In the genomic region with DNA sequence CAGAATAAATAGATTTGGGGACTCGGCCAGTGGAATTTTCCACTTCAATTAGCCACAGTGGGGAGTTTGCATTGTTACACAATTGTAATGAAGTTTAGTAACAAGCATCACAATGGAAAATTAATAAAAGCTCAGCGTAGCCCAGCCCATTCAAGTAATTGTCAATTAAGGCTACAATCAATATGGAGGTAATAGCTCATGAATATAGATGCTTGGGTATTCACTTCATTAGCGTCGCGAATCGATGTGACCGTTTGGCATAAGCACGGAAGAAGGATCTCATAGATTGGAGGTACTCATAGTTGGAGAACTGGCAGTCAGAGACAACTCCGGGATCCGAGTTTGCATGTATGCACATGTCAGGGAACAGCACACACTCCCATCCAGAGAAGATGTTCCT, we compare ENCODE assay signal across 19 mouse cellular contexts.
DNase-seq lines count a peak whose midpoint lies in the region; ATAC-seq and TF ChIP-seq lines count a peak whose summit lies in the region.
"Had no signal": no experiment of that assay in that cellular context is flagged by ENCODE, and none has a peak within 500 bp of the region (broad histone marks: within the 10 kb centered on the region; RNA-seq: fewer than 3 reads in every experiment).

No protein-coding gene starts in this region.

- no peaks in the 10 kb centered on the region for H3K36me3 ChIP-seq in midbrain, embryonic 11.5 days (ENCODE audit: control insufficient read depth, insufficient read depth, low read length)
- H3K36me3 ChIP-seq in midbrain, embryonic 14.5 days (ENCODE audit: control insufficient read depth, insufficient read depth, low read length) = no peaks in the 10 kb centered on the region
- H3K36me3 ChIP-seq in forebrain, embryonic 14.5 days (ENCODE audit: control insufficient read depth, insufficient read depth, low read length) = no peaks in the 10 kb centered on the region
- no peaks in the 10 kb centered on the region for H3K36me3 ChIP-seq in hindbrain, embryonic 12.5 days
- no peaks in the 10 kb centered on the region for H3K36me3 ChIP-seq in neural tube, embryonic 15.5 days
- H3K36me3 ChIP-seq in intestine, postnatal 0 days (ENCODE audit: control insufficient read depth, insufficient read depth) = no peaks in the 10 kb centered on the region
- H3K36me3 ChIP-seq: embryonic facial prominence, embryonic 13.5 days; intestine, embryonic 15.5 days; limb, embryonic 12.5 days; liver, embryonic 13.5 days; lung, embryonic 15.5 days; stomach, embryonic 15.5 days had no signal

- H3K9ac ChIP-seq in midbrain, embryonic 11.5 days (ENCODE audit: low read length) = no peak overlapping the region
- no peak overlapping the region for H3K9ac ChIP-seq in midbrain, embryonic 14.5 days (replicated peaks; ENCODE audit: low read length)
- H3K9ac ChIP-seq in forebrain, embryonic 14.5 days (ENCODE audit: low read length) = no peak overlapping the region
- no peak overlapping the region for H3K9ac ChIP-seq in hindbrain, embryonic 12.5 days
- no peak overlapping the region for H3K9ac ChIP-seq in neural tube, embryonic 15.5 days (replicated peaks)
- H3K9ac ChIP-seq in intestine, postnatal 0 days (ENCODE audit: low read depth, low read length) = no peak overlapping the region
- H3K9ac ChIP-seq: embryonic facial prominence, embryonic 13.5 days; intestine, embryonic 15.5 days; limb, embryonic 12.5 days; liver, embryonic 13.5 days; lung, embryonic 15.5 days; stomach, embryonic 15.5 days had no signal

- H3K27me3 ChIP-seq in midbrain, embryonic 11.5 days (ENCODE audit: control insufficient read depth, insufficient read depth, low read length) = no peaks in the 10 kb centered on the region
- no peaks in the 10 kb centered on the region for H3K27me3 ChIP-seq in midbrain, embryonic 14.5 days (ENCODE audit: control insufficient read depth, insufficient read depth, low read length)
- H3K27me3 ChIP-seq in forebrain, embryonic 14.5 days (replicated peaks; ENCODE audit: control insufficient read depth, insufficient read depth, low read length) = no peaks in the 10 kb centered on the region
- no peaks in the 10 kb centered on the region for H3K27me3 ChIP-seq in hindbrain, embryonic 12.5 days
- no peaks in the 10 kb centered on the region for H3K27me3 ChIP-seq in neural tube, embryonic 15.5 days (replicated peaks)
- no peaks in the 10 kb centered on the region for H3K27me3 ChIP-seq in intestine, postnatal 0 days (replicated peaks; ENCODE audit: control insufficient read depth, insufficient read depth, low read length)
- H3K27me3 ChIP-seq: embryonic facial prominence, embryonic 13.5 days; intestine, embryonic 15.5 days; limb, embryonic 12.5 days; liver, embryonic 13.5 days; lung, embryonic 15.5 days; stomach, embryonic 15.5 days had no signal

- peaks cover 5% of the 10 kb centered on the region; the same call in 1 of the 2 replicates for H3K4me1 ChIP-seq in midbrain, embryonic 11.5 days (ENCODE audit: control insufficient read depth, insufficient read depth, low read length)
- H3K4me1 ChIP-seq in midbrain, embryonic 14.5 days (ENCODE audit: control insufficient read depth, insufficient read depth, low read length) = peaks cover 17% of the 10 kb centered on the region
- peaks cover 19% of the 10 kb centered on the region for H3K4me1 ChIP-seq in forebrain, embryonic 14.5 days (ENCODE audit: control insufficient read depth, insufficient read depth, low read length)
- H3K4me1 ChIP-seq in hindbrain, embryonic 12.5 days = peaks cover 22% of the 10 kb centered on the region
- peaks cover 21% of the 10 kb centered on the region for H3K4me1 ChIP-seq in neural tube, embryonic 15.5 days
- no peaks in the 10 kb centered on the region; the same call in 1 of the 2 replicates for H3K4me1 ChIP-seq in intestine, postnatal 0 days (replicated peaks; ENCODE audit: control insufficient read depth, insufficient read depth, low read length)
- H3K4me1 ChIP-seq: intestine, embryonic 15.5 days; liver, embryonic 13.5 days; stomach, embryonic 15.5 days had no signal

- TF ChIP-seq CTCF in intestine, postnatal 0 days (IDR thresholded peaks at IDR 0.05; ENCODE audit: low read depth) = no peak

- intact Hi-C loops in heart, postnatal 10 days (cut with DNase I) = no loop called here

- ATAC-seq in midbrain, embryonic 11.5 days (ENCODE audit: low FRiP score) = no peak
- no peak for ATAC-seq in midbrain, embryonic 14.5 days (ENCODE audit: low FRiP score, low TSS enrichment)
- ATAC-seq in forebrain, embryonic 14.5 days = peak; percentile 43; the same call in 1 of the 2 replicates
- peak; percentile 65 for ATAC-seq in hindbrain, embryonic 12.5 days (ENCODE audit: low FRiP score)
- ATAC-seq in neural tube, embryonic 15.5 days (ENCODE audit: low FRiP score) = no peak; the same call in 1 of the 2 replicates
- no peak for ATAC-seq in intestine, postnatal 0 days
- ATAC-seq: intestine, embryonic 15.5 days had no signal

- H3K27ac ChIP-seq in midbrain, embryonic 11.5 days (ENCODE audit: low read depth, low read length) = no peak overlapping the region
- H3K27ac ChIP-seq in midbrain, embryonic 14.5 days (replicated peaks; ENCODE audit: low read depth, low read length) = no peak overlapping the region
- no peak overlapping the region for H3K27ac ChIP-seq in forebrain, embryonic 14.5 days (ENCODE audit: low read depth, low read length)
- peak overlapping the region; percentile 66 for H3K27ac ChIP-seq in hindbrain, embryonic 12.5 days
- no peak overlapping the region for H3K27ac ChIP-seq in neural tube, embryonic 15.5 days (replicated peaks)
- H3K27ac ChIP-seq in intestine, postnatal 0 days (ENCODE audit: low read depth, low read length) = no peak overlapping the region
- H3K27ac ChIP-seq: embryonic facial prominence, embryonic 13.5 days; intestine, embryonic 15.5 days; layer of hippocampus, adult 2 months; limb, embryonic 12.5 days; liver, embryonic 13.5 days; lung, embryonic 15.5 days; stomach, embryonic 15.5 days had no signal

- no peak overlapping the region for H3K4me3 ChIP-seq in midbrain, embryonic 11.5 days (ENCODE audit: low read depth, low read length)
- no peak overlapping the region for H3K4me3 ChIP-seq in midbrain, embryonic 14.5 days (replicated peaks; ENCODE audit: low read depth, low read length)
- H3K4me3 ChIP-seq in forebrain, embryonic 14.5 days (ENCODE audit: low read depth, low read length) = no peak overlapping the region
- H3K4me3 ChIP-seq in hindbrain, embryonic 12.5 days = no peak overlapping the region
- no peak overlapping the region for H3K4me3 ChIP-seq in neural tube, embryonic 15.5 days (replicated peaks)
- H3K4me3 ChIP-seq in intestine, postnatal 0 days (ENCODE audit: low read depth, low read length) = no peak overlapping the region
- H3K4me3 ChIP-seq: embryonic facial prominence, embryonic 13.5 days; intestine, embryonic 15.5 days; layer of hippocampus, adult 2 months; limb, embryonic 12.5 days; liver, embryonic 13.5 days; lung, embryonic 15.5 days; stomach, embryonic 15.5 days had no signal

- DNase-seq in midbrain, embryonic 11.5 days (ENCODE audit: low spot score, missing footprints) = peak; percentile 81
- DNase-seq in midbrain, embryonic 14.5 days = no peak
- peak; percentile 61 for DNase-seq in forebrain, embryonic 14.5 days (ENCODE audit: low spot score)
- no peak for DNase-seq in layer of hippocampus, adult 9-10 months (ENCODE audit: low spot score)
- no peak for DNase-seq in heart, postnatal 10 days
- DNase-seq: cerebellum, postnatal 25 days; gastrocnemius, postnatal 14 days; heart, postnatal 14 days; liver, embryonic 13.5 days; thymus, adult 2 months had no signal

- no peaks in the 10 kb centered on the region for H3K9me3 ChIP-seq in midbrain, embryonic 11.5 days (ENCODE audit: control insufficient read depth, low read length)
- no peaks in the 10 kb centered on the region for H3K9me3 ChIP-seq in midbrain, embryonic 14.5 days (ENCODE audit: control insufficient read depth, low read length)
- H3K9me3 ChIP-seq in forebrain, embryonic 14.5 days (replicated peaks; ENCODE audit: control insufficient read depth, low read length) = no peaks in the 10 kb centered on the region
- H3K9me3 ChIP-seq in hindbrain, embryonic 12.5 days (replicated peaks) = no peaks in the 10 kb centered on the region
- no peaks in the 10 kb centered on the region for H3K9me3 ChIP-seq in neural tube, embryonic 15.5 days (replicated peaks)
- no peaks in the 10 kb centered on the region for H3K9me3 ChIP-seq in intestine, postnatal 0 days (ENCODE audit: control insufficient read depth)
- H3K9me3 ChIP-seq: embryonic facial prominence, embryonic 13.5 days; intestine, embryonic 15.5 days; limb, embryonic 12.5 days; liver, embryonic 13.5 days; lung, embryonic 15.5 days; stomach, embryonic 15.5 days had no signal

- 59% methylated on average over 10 of the region's 10 CpGs for WGBS in midbrain, embryonic 11.5 days
- 49% methylated on average over 10 of the region's 10 CpGs for whole genome bisulfite sequencing in midbrain, embryonic 14.5 days
- WGBS in forebrain, embryonic 14.5 days = 5% methylated on average over 10 of the region's 10 CpGs
- 32% methylated on average over 10 of the region's 10 CpGs for WGBS in hindbrain, embryonic 12.5 days
- WGBS in neural tube, embryonic 15.5 days = 27% methylated on average over 10 of the region's 10 CpGs
- WGBS in intestine, postnatal 0 days = 94% methylated on average over 10 of the region's 10 CpGs

- H3K4me2 ChIP-seq in midbrain, embryonic 11.5 days = no peak overlapping the region
- H3K4me2 ChIP-seq in midbrain, embryonic 14.5 days (ENCODE audit: low read length) = no peak overlapping the region
- H3K4me2 ChIP-seq in forebrain, embryonic 14.5 days (ENCODE audit: low read length) = peak overlapping the region; percentile 32
- peak overlapping the region; percentile 19; the same call in 1 of the 2 replicates for H3K4me2 ChIP-seq in hindbrain, embryonic 12.5 days (replicated peaks)
- peak overlapping the region; percentile 22; the same call in 1 of the 2 replicates for H3K4me2 ChIP-seq in neural tube, embryonic 15.5 days
- no peak overlapping the region for H3K4me2 ChIP-seq in intestine, postnatal 0 days (replicated peaks; ENCODE audit: low read depth)
- H3K4me2 ChIP-seq: embryonic facial prominence, embryonic 13.5 days; intestine, embryonic 15.5 days; limb, embryonic 12.5 days; liver, embryonic 13.5 days; lung, embryonic 15.5 days; stomach, embryonic 15.5 days had no signal

Comparison
In these comparisons a context has a peak if more than half of its experiments do, and no peak if none do; other contexts are left out.
1. DNase-seq: peak in midbrain, embryonic 11.5 days (single experiment) and forebrain, embryonic 14.5 days (single experiment); none in midbrain, embryonic 14.5 days (single experiment), layer of hippocampus, adult 9-10 months (single experiment) and heart, postnatal 10 days (0 of 2).
2. ATAC-seq: peak in forebrain, embryonic 14.5 days (single experiment) and hindbrain, embryonic 12.5 days (single experiment); none in midbrain, embryonic 11.5 days (single experiment), midbrain, embryonic 14.5 days (single experiment), neural tube, embryonic 15.5 days (single experiment) and intestine, postnatal 0 days (single experiment).
3. H3K4me2 ChIP-seq: peak in forebrain, embryonic 14.5 days (single experiment), hindbrain, embryonic 12.5 days (single experiment) and neural tube, embryonic 15.5 days (single experiment); none in midbrain, embryonic 11.5 days (single experiment), midbrain, embryonic 14.5 days (single experiment) and intestine, postnatal 0 days (single experiment).